Mouse (Mus musculus): ENCODE measurements around the gene Ccdc144b.
A peak's percentile ranks its signal among the peaks of the same experiment; 100 is the strongest.

The Ccdc144b gene

DNA sequence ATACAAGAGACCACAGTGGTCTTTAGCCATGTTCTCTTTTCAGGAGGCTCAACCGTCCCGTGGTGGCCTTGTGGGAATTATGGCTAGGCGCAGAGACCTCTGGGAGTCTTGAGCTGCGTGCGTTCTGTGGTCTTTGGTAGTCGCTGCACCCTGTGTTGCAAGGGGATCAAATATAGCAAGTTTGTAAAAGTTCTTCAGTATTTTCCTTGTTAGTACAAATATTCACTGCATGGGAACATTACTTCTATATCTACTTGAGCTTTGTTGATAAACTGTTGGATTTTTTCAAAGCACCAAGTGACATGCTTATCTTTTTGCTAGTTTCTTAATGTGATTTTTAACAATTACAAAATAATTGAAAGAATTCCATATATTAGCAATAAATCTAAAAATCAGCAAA is at the start of gene Ccdc144b:
TSS of gene Ccdc144b (minus strand) at position 101 of the 400 bp plus-strand sequence.
- no peak for DNase-seq

DNA sequence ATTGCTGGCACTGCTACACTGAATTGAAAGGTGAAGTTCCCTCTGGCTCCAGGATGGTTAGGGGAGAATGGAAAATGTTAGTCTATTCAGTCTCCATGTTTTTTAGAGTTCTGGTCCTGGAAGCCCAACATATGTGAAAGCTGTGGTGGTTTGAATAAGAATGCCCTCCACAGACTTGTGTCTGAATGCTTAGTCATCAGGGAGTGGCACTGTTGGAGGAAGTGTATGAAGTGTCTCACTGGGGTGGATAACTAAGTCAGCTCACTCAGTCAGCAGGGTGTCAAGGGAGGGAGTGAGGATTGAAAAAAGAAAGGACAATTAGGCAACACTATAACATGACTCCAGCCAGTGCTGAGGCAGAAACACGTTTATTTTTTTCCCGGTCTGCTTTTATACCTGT is 42.0 kb upstream of the Ccdc144b start:
- no peak for DNase-seq

- DNase-seq: no peak
Observed at GRCm38 (mm10) chr3:36087591-36087990, 34.2 kb upstream of the Ccdc144b start.

GRCm38 (mm10) chr3:36085394-36085793 is 32.0 kb upstream of the Ccdc144b start:
- DNase-seq: no peak

DNA sequence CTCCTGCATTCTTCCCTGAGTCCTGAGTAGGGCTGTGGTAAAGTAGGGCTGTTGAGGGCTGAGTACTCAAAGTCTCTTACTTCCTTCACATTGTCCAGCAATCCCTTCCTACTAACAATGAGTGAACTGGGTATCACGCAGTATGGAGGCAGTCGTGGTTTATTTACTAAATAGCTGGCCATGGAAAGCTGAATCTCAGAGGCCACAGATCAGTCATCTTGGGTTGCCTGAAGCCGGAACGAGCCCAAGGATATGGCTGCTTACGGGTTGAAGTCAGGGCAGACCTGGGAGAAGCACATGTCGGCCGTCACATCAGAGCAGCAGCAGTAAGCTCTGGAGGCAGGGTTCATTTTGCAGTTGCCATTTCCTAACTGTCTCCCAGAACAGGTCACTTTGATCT is 30.0 kb upstream of the Ccdc144b start:
- DNase-seq: no peak

DNA sequence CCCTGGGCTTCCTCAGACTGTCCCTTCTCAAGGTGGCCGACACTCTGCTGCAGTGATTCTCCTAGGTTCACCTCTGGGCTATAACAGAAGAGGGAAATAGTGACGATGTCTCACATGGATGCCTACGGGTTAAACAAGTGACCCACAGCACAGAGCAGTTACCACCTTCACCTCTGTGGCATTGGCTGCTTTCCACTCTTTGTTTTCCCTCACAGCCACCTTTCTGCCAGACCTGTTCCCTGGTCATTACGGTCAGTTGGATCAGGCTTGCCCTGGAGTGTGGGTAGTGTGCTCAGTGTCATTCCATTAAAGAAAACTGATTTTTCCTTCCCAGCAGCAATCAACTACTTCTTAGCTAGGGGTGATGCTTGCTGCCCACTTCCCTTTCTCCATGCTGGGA is 29.5 kb upstream of the Ccdc144b start:
- DNase-seq: no peak

DNA sequence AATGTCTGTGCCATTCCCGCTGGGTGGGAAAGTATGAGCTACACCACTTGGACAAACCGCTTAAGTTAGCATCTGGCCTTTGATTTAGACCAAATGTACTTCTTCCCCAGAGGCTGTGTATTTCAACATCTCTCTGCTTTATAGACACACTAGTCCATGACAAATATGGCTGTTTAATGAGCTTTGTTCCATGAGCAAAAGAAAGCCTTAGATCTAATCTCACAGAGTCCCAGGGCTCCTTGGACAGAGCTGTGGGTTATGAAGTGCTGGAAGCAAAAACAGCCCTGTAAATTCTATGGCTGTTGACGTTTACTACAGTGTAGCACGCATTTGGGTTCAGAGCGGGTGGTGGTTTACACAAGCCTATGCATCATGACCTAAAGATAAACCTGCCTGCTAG is 27.4 kb upstream of the Ccdc144b start:
- DNase-seq: no peak

DNA sequence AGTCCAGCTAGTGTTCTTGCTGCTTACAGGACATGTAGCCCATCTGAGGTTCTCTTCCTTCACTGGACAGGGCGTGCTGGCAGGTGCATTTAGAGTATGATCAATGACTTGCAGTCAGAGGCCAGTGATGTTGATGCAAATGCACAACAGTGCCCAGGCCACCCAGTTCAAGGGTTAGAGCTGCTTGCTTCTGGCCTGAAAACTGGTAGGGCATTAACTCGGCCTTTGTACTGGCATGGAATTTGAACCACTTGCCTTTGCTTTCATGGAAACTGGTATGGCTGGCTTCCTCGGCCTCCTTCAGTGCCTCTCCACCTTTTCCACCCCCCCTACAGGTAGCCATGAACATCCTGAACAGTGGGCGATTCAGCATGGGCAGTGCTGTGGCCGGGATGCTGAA is 26.5 kb upstream of the Ccdc144b start:
- DNase-seq: no peak

GRCm38 (mm10) chr3:36077386-36077785 is 24.0 kb upstream of the Ccdc144b start:
- DNase-seq: no peak

GRCm38 (mm10) chr3:36075466-36075865 is 22.1 kb upstream of the Ccdc144b start:
- no peak for DNase-seq

DNA sequence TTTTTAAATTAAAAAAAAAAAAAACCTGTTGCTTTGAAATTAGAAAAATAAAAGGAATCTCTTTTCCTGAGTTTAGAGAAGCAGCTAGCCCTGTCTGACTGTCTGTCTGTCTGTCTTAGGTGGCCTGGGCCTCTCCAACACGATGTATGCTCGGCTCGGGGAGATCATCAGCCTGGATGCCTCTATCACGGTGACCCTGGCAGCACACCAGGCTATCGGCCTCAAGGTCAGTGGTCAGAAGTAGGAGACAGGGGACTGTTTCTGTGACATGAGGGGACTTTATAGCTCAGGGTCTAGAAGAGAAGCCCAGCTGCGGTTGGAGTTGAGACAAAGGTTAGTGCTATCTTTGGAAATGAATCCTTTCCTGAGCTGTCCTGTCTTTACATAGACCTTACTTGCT is 20.9 kb upstream of the Ccdc144b start:
- DNase-seq: no peak

- DNase-seq: peak; percentile 15
Observed at GRCm38 (mm10) chr3:36071047-36071446, 17.7 kb upstream of the Ccdc144b start.

- DNase-seq: no peak
Observed at GRCm38 (mm10) chr3:36070436-36070835, 17.1 kb upstream of the Ccdc144b start.

GRCm38 (mm10) chr3:36067731-36068130 is 14.4 kb upstream of the Ccdc144b start:
- no peak for DNase-seq

DNA sequence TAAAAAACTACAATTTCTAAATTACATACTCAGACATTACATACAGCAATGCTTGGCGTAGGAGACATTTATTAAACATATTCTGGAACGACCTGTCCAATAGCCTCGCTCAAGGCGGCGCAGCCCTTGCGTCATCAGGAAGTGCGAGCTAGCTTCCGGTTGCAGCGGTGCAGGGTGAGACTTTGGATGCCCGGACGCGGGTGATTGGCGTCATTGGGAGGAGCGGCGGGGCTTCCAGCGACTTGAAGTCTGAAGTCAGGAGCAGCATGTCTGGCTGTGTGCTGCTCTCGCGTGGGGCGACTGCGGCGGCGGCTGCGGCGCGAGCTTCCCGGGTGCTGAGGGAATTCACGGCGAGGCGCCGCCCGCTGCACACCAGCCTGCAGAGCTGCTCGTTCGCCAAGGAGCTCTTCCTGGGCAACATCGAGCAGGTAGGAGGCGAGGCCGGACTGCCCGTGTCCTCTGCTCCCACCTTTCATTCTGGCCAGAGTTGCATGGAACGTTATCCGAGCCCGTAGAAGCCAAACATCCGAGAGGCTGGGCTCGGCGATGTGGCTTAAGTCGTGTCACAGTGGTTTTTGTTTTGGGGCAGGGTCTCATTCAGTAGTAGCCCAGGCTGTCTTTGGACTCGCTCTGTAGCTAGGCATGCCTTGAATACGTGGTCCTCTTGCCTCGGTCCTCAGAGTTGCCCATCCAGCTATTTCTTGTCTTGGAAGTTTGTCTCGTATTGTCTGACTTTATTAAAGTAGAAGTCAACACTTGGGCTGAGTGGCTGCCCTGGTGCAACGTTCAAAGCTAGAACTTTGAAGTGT is 12.7 kb upstream of the Ccdc144b start, which contains the start of gene Acad9:
TSS of gene Acad9 (plus strand) at position 137 of the 809 bp plus-strand sequence.
- DNase-seq: peak; percentile 96

DNA sequence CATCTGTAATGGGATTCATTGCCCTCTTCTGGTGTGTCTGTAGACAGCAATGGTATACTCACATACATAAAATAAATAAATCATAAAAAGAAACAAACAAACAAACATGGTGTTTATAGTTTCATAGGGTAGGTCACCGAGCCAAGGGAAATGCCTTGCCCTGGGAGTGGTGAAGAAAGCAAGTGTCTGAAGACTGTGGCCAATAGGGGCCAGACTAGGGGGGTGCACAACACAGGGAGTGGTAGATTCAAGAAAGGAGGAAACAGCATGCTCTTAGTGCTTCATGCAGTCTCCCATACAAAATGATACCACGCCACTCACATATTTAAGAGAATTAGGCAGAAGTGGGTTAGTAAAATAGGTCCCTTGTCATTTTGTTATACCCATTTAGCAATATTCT is 11.8 kb upstream of the Ccdc144b start:
- no peak for DNase-seq

- no peak for DNase-seq
Observed at GRCm38 (mm10) chr3:36064592-36065061, 11.3 kb upstream of the Ccdc144b start.

DNA sequence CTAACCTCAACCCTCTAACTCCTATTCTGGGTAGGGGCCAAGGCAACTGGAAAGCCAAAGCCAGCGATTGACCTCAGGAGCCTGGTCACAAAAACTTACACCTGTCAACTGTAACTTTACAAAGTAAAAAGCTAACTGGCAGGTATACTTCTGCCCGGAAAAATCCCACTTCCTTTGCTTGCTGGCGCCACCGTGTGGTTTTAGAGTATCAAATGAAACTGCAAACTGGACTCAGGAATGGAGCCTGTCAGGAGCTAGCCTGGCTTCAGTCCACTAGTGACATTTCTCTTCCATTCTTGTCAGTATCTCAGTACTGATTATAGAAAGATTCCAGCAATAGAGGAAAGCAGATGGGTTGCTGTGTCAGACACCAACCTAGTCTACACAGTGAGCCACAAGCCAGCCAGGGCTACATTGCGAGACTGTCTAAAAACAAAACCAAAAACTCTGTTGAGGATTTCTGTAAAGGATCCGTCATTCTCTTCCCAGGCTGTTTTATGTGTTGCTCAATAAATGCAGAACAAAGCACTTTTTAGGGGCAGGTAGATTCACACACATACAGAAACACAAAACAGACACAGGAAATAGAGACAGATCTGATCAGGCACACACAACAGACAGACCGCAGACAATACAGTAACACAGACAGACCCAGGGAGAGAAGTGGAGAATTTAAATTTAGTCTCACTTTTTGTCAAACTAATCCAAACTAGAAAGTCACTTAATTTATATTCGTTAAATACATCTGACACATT is 6.9 kb upstream of the Ccdc144b start:
- DNase-seq: no peak

DNA sequence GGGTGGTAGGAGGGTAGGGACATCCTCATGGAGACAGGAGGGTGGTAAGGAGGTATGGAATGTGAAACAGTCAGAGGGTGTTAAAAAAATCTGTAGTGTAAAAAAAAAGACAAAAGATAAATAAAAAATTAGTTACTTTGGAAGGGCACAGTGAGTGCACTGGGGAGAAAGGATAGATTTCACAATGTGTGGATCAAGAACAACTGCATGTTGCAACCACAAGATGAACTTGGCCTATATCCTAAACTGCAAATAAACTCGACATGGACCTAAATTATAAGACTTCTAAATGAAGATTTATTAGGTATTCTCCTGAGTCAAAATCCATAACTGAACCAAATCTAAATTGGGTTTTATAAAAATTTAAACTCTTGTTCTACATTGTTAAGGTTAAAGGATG is 4.2 kb downstream of the Ccdc144b start:
- no peak for DNase-seq

DNA sequence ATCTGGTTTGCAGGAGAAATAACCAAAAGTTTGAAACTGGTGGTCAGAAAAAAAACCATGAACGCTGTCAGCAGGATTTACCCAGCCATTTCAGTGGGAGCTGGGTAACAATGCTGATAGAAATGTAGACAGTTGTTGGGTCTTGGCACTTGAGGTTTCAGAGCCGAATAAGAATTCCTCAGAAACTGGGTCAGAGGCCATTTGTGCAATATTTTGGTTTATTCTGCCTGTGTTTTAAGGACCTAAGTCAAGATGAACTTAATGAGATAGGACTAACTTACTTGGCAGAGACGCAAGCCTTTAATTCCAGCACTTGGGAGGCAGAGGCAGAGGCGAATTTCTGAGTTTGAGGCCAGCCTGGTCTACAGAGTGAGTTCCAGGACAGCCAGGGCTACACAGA is 8.3 kb downstream of the Ccdc144b start:
- DNase-seq: no peak

DNA sequence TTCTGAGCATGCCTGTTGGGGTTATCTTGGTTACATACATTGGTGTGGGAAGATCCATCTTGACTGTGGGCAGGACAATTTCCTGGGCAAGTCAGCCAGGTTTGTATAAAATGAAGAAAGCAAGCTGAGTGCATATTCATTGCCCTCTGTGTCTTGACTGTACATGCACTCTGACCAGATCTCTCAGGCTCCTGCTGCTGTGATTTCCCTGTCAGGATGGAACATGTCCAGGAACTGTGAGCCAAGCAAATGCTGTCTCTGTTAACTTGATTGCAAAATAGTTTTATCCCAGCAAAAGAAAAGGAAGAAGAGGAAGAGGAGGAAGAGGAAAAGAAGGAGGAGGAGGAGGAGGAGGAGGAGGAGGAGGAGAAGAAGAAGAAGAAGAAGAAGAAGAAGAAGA is 8.8 kb downstream of the Ccdc144b start:
- DNase-seq: no peak

DNA sequence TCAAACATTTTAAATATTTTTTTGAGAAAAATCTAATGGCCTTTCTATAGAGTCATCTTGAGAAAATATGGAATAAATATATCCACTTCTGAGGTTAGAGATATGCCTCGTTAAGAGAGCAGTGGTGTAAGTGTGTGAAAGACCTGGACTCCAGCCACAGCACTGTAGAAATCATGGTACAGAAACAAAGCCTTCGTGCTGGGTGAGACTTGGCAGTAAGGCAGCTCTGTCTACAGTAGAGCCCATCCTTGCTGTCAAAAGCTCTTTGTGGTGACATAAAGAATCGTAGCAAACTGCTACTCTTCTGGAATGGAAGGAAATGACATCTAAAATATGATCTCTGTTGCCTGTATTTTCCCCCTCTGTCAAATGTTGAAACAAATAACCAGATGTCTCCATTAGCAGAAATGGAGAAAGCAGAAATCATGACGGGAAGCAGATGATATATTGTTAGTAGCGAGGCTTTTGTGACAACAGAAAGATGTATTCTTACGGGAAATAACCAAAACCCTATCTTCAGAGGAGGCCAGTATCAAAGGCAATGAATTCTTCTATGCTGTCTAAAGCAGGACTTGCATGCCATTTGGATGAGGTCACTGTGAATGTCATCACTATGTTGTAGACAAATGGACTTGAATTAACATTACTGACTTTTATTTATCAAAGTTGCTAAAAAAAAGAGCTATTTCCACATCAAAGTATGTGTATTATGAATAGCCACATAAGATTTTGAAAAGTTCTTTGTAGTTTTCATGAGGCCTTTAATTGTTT is 21.4 kb downstream of the Ccdc144b start:
- no peak for DNase-seq

GRCm38 (mm10) chr3:36029993-36030392 is 23.4 kb downstream of the Ccdc144b start:
- DNase-seq: no peak
